Mouse (Mus musculus) myocyte (in vitro differentiated cells): ENCODE results near the gene Ghrl. TPM values are rescaled to one million over a fixed set of nuclear protein-coding genes. Genes with fewer than 3 reads are reported as not detected.

Source experiments
- H3K27me3 ChIP-seq: one replicate; pipeline ENCODE4 v1.6.1; 2011; ENCODE audit not compliant: control insufficient read depth, insufficient read depth, insufficient read length
- H3K36me3 ChIP-seq: one replicate; pipeline ENCODE4 v1.6.1; 2011; ENCODE audit not compliant: control insufficient read depth, insufficient read depth
- H3K4me2 ChIP-seq: one replicate; pipeline ENCODE4 v1.6.1; 2011; ENCODE audit warnings: low read depth, control low read depth
- H3K4me3 ChIP-seq: one replicate; pipeline ENCODE4 v1.5.1; 2011; ENCODE audit warnings: mild to moderate bottlenecking, control low read depth, moderate library complexity
- H3K79me2 ChIP-seq: one replicate; pipeline ENCODE4 v1.6.1; 2011; ENCODE audit not compliant: control insufficient read depth, insufficient read depth
- H3ac ChIP-seq: one replicate; pipeline ENCODE4 v1.6.1; 2011; ENCODE audit not compliant: control insufficient read depth, insufficient read length
- CEBPB ChIP-seq: IDR thresholded peaks from 2 replicates; pipeline ENCODE4 v1.6.1; 2011; ENCODE audit warnings: mild to moderate bottlenecking, moderate library complexity; ENCODE audit not compliant: poor library complexity, insufficient read depth, severe bottlenecking
- E2F4 ChIP-seq: IDR thresholded peaks from one replicate; pipeline ENCODE4 v1.6.1; 2011; ENCODE audit warnings: mild to moderate bottlenecking, control low read depth, moderate library complexity; ENCODE audit not compliant: insufficient read depth
- MAX ChIP-seq: IDR thresholded peaks from one replicate; pipeline ENCODE4 v1.6.1; 2011; ENCODE audit warnings: low read depth, mild to moderate bottlenecking, control low read depth
- MYOD1 ChIP-seq, 3 experiments: IDR thresholded peaks; one replicate each; pipeline ENCODE4 v1.6.1; 2011; ENCODE audit warnings: control low read depth in 2 of 3, low read depth in 2 of 3, mild to moderate bottlenecking in 2 of 3, moderate library complexity in 1 of 3; ENCODE audit not compliant: insufficient read length in 2 of 3, control insufficient read depth in 1 of 3
- MYOG ChIP-seq, 3 experiments: IDR thresholded peaks; one replicate each; pipeline ENCODE4 v1.6.1; 2011; ENCODE audit warnings: control low read depth in 2 of 3, low read depth in 2 of 3, mild to moderate bottlenecking in 2 of 3; ENCODE audit not compliant: insufficient read length in 2 of 3, control insufficient read depth in 1 of 3, insufficient read depth in 1 of 3
- POLR2A ChIP-seq: IDR thresholded peaks from one replicate; pipeline ENCODE4 v1.6.1; 2011; ENCODE audit warnings: low read depth, mild to moderate bottlenecking, control low read depth, moderate library complexity; ENCODE audit not compliant: insufficient read length
- POLR2AphosphoS2 ChIP-seq: IDR thresholded peaks from one replicate; pipeline ENCODE4 v1.6.1; 2011; ENCODE audit warnings: low read depth, control low read depth; ENCODE audit not compliant: insufficient read length
- REST ChIP-seq: IDR thresholded peaks from one replicate; pipeline ENCODE4 v1.6.1; 2011; ENCODE audit warnings: mild to moderate bottlenecking, control low read depth, moderate library complexity; ENCODE audit not compliant: insufficient read depth, insufficient read length
- SRF ChIP-seq: IDR thresholded peaks from one replicate; pipeline ENCODE4 v1.6.1; 2011; ENCODE audit warnings: low read depth; ENCODE audit not compliant: control insufficient read depth, insufficient read length
- TCF12 ChIP-seq: IDR thresholded peaks from one replicate; pipeline ENCODE4 v1.6.1; 2011; ENCODE audit warnings: mild to moderate bottlenecking, control low read depth; ENCODE audit not compliant: poor library complexity, insufficient read depth, severe bottlenecking
- TCF3 ChIP-seq: IDR thresholded peaks from one replicate; pipeline ENCODE4 v1.6.1; 2011; ENCODE audit warnings: low read depth, control low read depth; ENCODE audit not compliant: insufficient read length
- USF1 ChIP-seq: IDR thresholded peaks from one replicate; pipeline ENCODE4 v1.6.1; 2011; ENCODE audit warnings: low read depth, mild to moderate bottlenecking, control low read depth, moderate library complexity
- polyA plus RNA-seq: library from polyadenylated mRNA; unstranded; fragments of >200 nt; fragmentation: generic; extraction: Trizol; gene quantifications from one replicate; pipeline ENCODE4 v1.2.1, GENCODE M21; 2012; ENCODE audit warnings: missing spikeins

The Ghrl gene
- polyA plus RNA-seq, 1 experiment = 0.35 TPM

GRCm38 (mm10) chr6:113686551-113687125, 33.0 kb downstream of the Ghrl start:
- Histone ChIP-seq H3K36me3 (no peaks in the 10 kb centered on the region), H3ac (no peak overlapping the region), H3K4me3 (no peak overlapping the region), H3K27me3 (no peaks in the 10 kb centered on the region), H3K4me2 (no peak overlapping the region), H3K79me2 (peaks cover 4% of the 10 kb centered on the region)
- TF ChIP-seq REST (no peak), TCF12 (no peak), MYOD1 (IDR thresholded peaks at IDR 0.05; ENCODE audit: control insufficient read depth in 1 of 3, insufficient read length in 2 of 3, low read depth in 2 of 3) (no peak), MYOG (IDR thresholded peaks at IDR 0.05; ENCODE audit: control insufficient read depth in 1 of 3, insufficient read depth in 1 of 3, insufficient read length in 2 of 3, low read depth in 2 of 3) (no peak), CEBPB (no peak), USF1 (no peak), MAX (no peak), TCF3 (no peak), POLR2AphosphoS2 (no peak), SRF (no peak), POLR2A (no peak), E2F4 (no peak)

GRCm38 (mm10) chr6:113683081-113683825, 36.4 kb downstream of the Ghrl start:
- Histone ChIP-seq H3K27me3 (no peaks in the 10 kb centered on the region), H3K36me3 (no peaks in the 10 kb centered on the region), H3K4me2 (no peak overlapping the region), H3K79me2 (no peaks in the 10 kb centered on the region), H3ac (no peak overlapping the region), H3K4me3 (no peak overlapping the region)
- no peak for TF ChIP-seq MAX
- TF ChIP-seq USF1 = no peak
- TF ChIP-seq POLR2AphosphoS2 = no peak
- TF ChIP-seq POLR2A = no peak
- TF ChIP-seq TCF12 = no peak
- no peak for TF ChIP-seq MYOG (IDR thresholded peaks at IDR 0.05; ENCODE audit: control insufficient read depth in 1 of 3, insufficient read depth in 1 of 3, insufficient read length in 2 of 3, low read depth in 2 of 3)
- no peak for TF ChIP-seq CEBPB
- no peak for TF ChIP-seq SRF
- no peak for TF ChIP-seq MYOD1 (IDR thresholded peaks at IDR 0.05; ENCODE audit: control insufficient read depth in 1 of 3, insufficient read length in 2 of 3, low read depth in 2 of 3)
- TF ChIP-seq TCF3 = no peak
- no peak for TF ChIP-seq E2F4
- TF ChIP-seq REST = no peak

GRCm38 (mm10) chr6:113681271-113681670, 38.4 kb downstream of the Ghrl start:
- Histone ChIP-seq H3K4me3 (no peak overlapping the region), H3K27me3 (no peaks in the 10 kb centered on the region), H3K79me2 (no peaks in the 10 kb centered on the region), H3ac (no peak overlapping the region), H3K36me3 (no peaks in the 10 kb centered on the region), H3K4me2 (no peak overlapping the region)
- no peak for TF ChIP-seq MYOG (IDR thresholded peaks at IDR 0.05; ENCODE audit: control insufficient read depth in 1 of 3, insufficient read depth in 1 of 3, insufficient read length in 2 of 3, low read depth in 2 of 3)
- peak; percentile 18 for TF ChIP-seq USF1

- no peak overlapping the region for H3K4me3 ChIP-seq
- no peak for TF ChIP-seq MYOD1 (IDR thresholded peaks at IDR 0.05; ENCODE audit: control insufficient read depth in 1 of 3, insufficient read length in 2 of 3, low read depth in 2 of 3)
- peak; percentile 88 for TF ChIP-seq CEBPB
- peak in 1 of 3 experiments; percentile 11 for TF ChIP-seq MYOG (IDR thresholded peaks at IDR 0.05; ENCODE audit: control insufficient read depth in 1 of 3, insufficient read depth in 1 of 3, insufficient read length in 2 of 3, low read depth in 2 of 3)
- no peaks in the 10 kb centered on the region for H3K79me2 ChIP-seq
- H3K4me2 ChIP-seq = no peak overlapping the region
- H3ac ChIP-seq = no peak overlapping the region
- H3K36me3 ChIP-seq = no peaks in the 10 kb centered on the region
- H3K27me3 ChIP-seq = no peaks in the 10 kb centered on the region
Measured at GRCm38 (mm10) chr6:113679993-113680566, 39.6 kb downstream of the Ghrl start.
